Mouse (Mus musculus): ENCODE results near the gene Pigx.

The Pigx gene

GRCm38 (mm10) chr16:32058817-32059216, 40.7 kb downstream of the Pigx start:
- DNase-seq (ENCODE audit: low spot score), result no peak

DNA sequence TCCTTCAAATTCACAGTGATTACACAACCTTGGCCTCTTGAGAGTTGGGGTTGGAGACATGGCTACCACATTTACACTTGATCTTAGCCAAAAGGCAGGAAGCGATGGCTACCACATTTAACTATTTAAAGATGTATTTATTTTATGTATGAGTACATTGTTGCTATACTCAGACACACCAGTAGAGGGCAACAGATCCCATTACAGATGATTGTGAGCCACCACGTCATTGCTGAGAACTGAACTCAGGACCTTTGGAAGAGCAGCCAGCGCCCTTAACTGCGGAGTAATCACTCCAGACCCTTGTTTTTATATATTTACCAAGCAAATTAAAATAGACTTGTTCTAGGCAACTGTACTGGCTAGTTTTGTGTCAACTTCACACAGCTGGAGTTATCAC, 57.2 kb downstream of the Pigx start:
- DNase-seq (ENCODE audit: low spot score), result no peak

Measured in yolk sac, embryonic 10.5 days (tissue).